Mouse (Mus musculus) lung, embryonic 15.5 days (tissue): ENCODE results near the gene Ddr2. TPM values are rescaled to one million over a fixed set of nuclear protein-coding genes. Genes with fewer than 3 reads are reported as not detected.

Experiments used
- ATAC-seq: fragments of 200-750 bp; cut with Nextera tagmentation; 2 replicates; pipeline ENCODE4 v1.8.0; 2017; ENCODE audit warnings: moderate number of reproducible peaks, borderline replicate concordance; ENCODE audit not compliant: low FRiP score, low TSS enrichment; ENCODE audit errors: extremely low read depth
- H3K27ac ChIP-seq: fragments of 300-500 bp; sonication (generic); 2 replicates; pipeline ENCODE4 v1.5.1; 2015; ENCODE audit warnings: moderate library complexity, mild to moderate bottlenecking, inconsistent platforms
- H3K27me3 ChIP-seq: fragments of 300-500 bp; sonication (generic); 2 replicates; pipeline ENCODE4 v1.6.1; 2015; ENCODE audit warnings: inconsistent platforms
- H3K36me3 ChIP-seq: fragments of 300-500 bp; sonication (generic); 2 replicates; pipeline ENCODE4 v1.6.1; 2015; ENCODE audit warnings: inconsistent platforms
- H3K4me1 ChIP-seq: fragments of 300-500 bp; sonication (generic); 2 replicates; pipeline ENCODE4 v1.6.1; 2015; ENCODE audit warnings: inconsistent platforms
- H3K4me2 ChIP-seq: fragments of 300-500 bp; sonication (generic); 2 replicates; pipeline ENCODE4 v1.6.1; 2015; ENCODE audit warnings: inconsistent platforms, mild to moderate bottlenecking, moderate library complexity
- H3K4me3 ChIP-seq: fragments of 300-500 bp; sonication (generic); 2 replicates; pipeline ENCODE4 v1.5.1; 2015; ENCODE audit warnings: mild to moderate bottlenecking, inconsistent platforms
- H3K9ac ChIP-seq: fragments of 300-500 bp; sonication (generic); 2 replicates; pipeline ENCODE4 v1.6.1; 2015; ENCODE audit warnings: inconsistent platforms
- H3K9me3 ChIP-seq: fragments of 300-500 bp; sonication (generic); 2 replicates; pipeline ENCODE4 v1.6.1; 2016; ENCODE audit warnings: inconsistent platforms
- WGBS: fragments of 180-500 bp; shearing (Covaris S2); methylation state at CpG from one replicate; pipeline ENCODE4 v1.1.7; 2015; 5-methylcytosine and 5-hydroxymethylcytosine counted together
- polyA plus RNA-seq: library from polyadenylated mRNA; unstranded; fragments of >200 nt; fragmentation: Nextera tagmentation; extraction: Ambion mirVana; gene quantifications from 2 replicates; pipeline ENCODE4 v1.2.1, GENCODE M21; 2015

The Ddr2 gene
- polyA plus RNA-seq, 1 experiment from 2014 or later: 43.9 TPM

DNA sequence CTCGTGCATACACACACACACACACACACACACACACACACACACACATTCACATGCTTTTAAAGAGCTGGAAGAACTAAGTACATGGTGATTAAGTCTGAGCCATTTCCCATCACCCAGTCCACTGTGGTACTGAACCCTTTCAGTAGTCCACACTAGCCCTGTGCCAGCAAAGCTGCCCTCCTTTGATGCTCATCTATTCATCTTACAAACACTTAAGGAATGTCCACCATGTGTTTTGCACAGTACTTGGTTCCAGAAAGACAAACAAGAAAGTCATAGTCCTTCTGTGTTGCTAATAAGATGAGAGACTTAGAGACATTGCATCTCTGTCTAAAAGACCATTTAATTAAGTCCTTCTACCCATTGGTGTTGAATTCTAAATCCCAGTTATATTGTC lies 29.7 kb downstream of the Ddr2 start:
- H3K4me3 ChIP-seq: no peak overlapping the region
- WGBS: 63% methylated on average over 1 of the region's 1 CpGs

DNA sequence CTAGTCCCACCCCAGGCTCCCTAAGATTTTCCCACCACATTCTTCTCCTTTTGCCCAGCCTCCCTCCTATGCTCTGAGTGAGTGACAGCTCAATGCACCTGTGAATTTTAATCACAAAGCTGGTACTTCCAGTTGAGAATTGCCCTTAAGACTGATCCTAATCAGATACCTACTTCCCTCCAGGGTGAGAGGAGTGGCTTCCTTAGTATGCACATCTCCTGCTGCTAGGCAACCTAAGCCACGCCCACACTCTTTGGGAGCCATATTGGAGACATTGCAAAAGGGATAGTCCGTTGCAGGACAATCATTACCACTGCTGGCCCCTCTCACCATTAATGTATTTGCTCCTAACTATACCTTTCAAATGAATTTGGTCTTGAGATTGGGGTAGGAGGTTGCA lies 31.1 kb downstream of the Ddr2 start:
- Histone ChIP-seq H3K4me1 (peaks cover 5% of the 10 kb centered on the region; the same call in 1 of the 2 replicates), H3K36me3 (no peaks in the 10 kb centered on the region), H3K9me3 (no peaks in the 10 kb centered on the region), H3K27ac (no peak overlapping the region), H3K9ac (no peak overlapping the region), H3K27me3 (no peaks in the 10 kb centered on the region), H3K4me2 (no peak overlapping the region), H3K4me3 (no peak overlapping the region)
- WGBS: 74% methylated on average over 2 of the region's 2 CpGs
- 0 out of 2 replicates have a peak, but pooled peaks have one; percentile 35 for ATAC-seq

More for the DNA sequence above, 29.7 kb downstream of the Ddr2 start:
- Histone ChIP-seq H3K9me3 (no peaks in the 10 kb centered on the region), H3K9ac (no peak overlapping the region), H3K27ac (no peak overlapping the region), H3K27me3 (no peaks in the 10 kb centered on the region), H3K36me3 (no peaks in the 10 kb centered on the region), H3K4me2 (no peak overlapping the region), H3K4me1 (peaks cover 5% of the 10 kb centered on the region; the same call in 1 of the 2 replicates)
- ATAC-seq: no peak

DNA sequence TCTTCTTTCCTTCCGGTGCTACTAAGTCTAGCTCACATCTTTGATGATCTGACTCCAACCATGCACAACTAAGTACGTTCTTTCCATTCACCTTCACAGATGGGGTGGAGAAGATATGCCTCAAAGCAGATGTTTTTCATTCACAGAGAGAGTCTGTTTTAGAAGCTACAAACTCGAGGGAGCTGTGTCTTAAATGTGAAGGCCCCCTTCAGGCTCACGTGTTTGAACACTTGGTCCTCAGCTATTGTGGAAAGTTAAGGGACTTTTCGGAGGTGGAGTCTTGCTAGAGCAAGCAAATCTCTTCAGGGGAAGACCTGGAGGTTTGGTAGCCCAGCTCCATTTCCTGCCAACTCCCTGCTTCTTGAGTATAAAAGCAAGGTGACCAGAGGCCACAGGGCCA lies 34.2 kb downstream of the Ddr2 start:
- peaks cover 5% of the 10 kb centered on the region; the same call in 1 of the 2 replicates for H3K4me1 ChIP-seq
- no peaks in the 10 kb centered on the region for H3K27me3 ChIP-seq
- H3K9me3 ChIP-seq: no peaks in the 10 kb centered on the region
- no peak for ATAC-seq
- H3K4me3 ChIP-seq: no peak overlapping the region
- no peak overlapping the region for H3K27ac ChIP-seq
- no peaks in the 10 kb centered on the region for H3K36me3 ChIP-seq
- 77% methylated on average over 5 of the region's 5 CpGs for WGBS
- H3K4me2 ChIP-seq: no peak overlapping the region
- H3K9ac ChIP-seq: no peak overlapping the region

DNA sequence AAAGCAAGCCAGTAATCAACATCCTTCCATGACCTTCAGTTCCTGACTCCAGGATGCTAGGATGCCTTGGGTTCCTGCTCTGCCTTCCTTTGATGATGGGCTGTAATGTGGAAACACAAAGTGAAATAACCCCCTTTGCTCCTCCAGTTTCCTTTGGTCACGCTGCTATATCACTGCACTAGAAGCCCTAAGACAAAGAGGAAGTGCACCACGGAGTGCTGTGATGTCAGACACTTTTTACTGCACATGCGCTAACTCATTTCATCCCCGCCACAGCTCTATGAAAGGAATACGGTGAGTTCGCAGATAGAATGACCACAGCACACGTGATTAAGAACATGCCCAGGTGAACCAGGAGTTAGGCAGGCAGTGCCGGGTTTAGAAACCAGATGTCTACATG lies 36.8 kb downstream of the Ddr2 start:
- 79% methylated on average over 8 of the region's 8 CpGs for WGBS
- ATAC-seq: no peak

DNA sequence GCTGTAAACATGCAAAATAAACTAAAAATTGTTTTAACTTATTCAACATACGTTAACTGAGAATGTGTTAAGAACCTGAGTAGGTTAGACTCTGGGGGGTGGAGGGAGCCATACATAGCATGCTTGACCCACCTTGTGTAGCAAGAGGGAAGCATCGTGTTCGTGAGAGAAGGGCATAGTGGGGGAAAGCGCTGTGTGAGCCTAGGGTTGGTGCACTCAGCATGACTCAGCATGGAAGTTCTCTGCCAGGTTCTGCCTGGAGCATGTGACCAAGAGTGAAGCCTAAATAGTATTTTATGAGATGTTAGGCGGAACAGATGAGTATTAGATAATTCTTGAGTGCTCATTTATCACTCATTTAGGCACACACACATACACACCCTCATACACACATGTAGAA lies 41.4 kb downstream of the Ddr2 start:
- ATAC-seq: no peak
- Histone ChIP-seq H3K4me2 (no peak overlapping the region), H3K27me3 (no peaks in the 10 kb centered on the region), H3K4me3 (no peak overlapping the region), H3K9me3 (no peaks in the 10 kb centered on the region), H3K36me3 (no peaks in the 10 kb centered on the region), H3K9ac (no peak overlapping the region), H3K27ac (no peak overlapping the region), H3K4me1 (peaks cover 20% of the 10 kb centered on the region)
- WGBS: 80% methylated on average over 5 of the region's 5 CpGs

More for the DNA sequence above, 36.8 kb downstream of the Ddr2 start:
- H3K27me3 ChIP-seq: no peaks in the 10 kb centered on the region
- H3K36me3 ChIP-seq: no peaks in the 10 kb centered on the region
- H3K9me3 ChIP-seq: no peaks in the 10 kb centered on the region
- H3K4me3 ChIP-seq: no peak overlapping the region
- no peak overlapping the region for H3K9ac ChIP-seq
- no peak overlapping the region for H3K27ac ChIP-seq
- no peak overlapping the region for H3K4me2 ChIP-seq
- no peaks in the 10 kb centered on the region for H3K4me1 ChIP-seq

DNA sequence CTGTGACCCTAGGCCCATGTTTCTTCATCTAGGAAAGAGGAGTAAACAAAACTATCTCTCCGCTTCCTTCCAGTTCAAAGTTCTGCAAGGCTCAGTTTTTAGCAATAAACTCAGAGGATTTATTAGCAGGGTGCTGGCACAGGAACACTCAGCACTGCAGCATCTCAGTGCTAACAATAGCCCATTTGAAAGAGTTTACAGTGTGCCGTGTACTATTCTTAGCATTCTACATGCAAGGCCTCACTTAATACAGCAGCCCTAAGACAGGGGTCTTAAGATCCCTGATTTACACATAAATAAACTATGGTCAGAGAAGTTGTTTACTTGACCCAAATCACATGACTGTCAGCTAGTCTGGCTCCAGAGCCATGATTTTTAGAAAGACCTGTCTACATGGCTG lies 44.6 kb downstream of the Ddr2 start:
- H3K4me2 ChIP-seq: no peak overlapping the region
- peak; percentile 53; the same call in 1 of the 2 replicates for ATAC-seq
- no peak overlapping the region for H3K4me3 ChIP-seq
- H3K9me3 ChIP-seq: no peaks in the 10 kb centered on the region
- H3K9ac ChIP-seq: no peak overlapping the region
- 31% methylated on average over 2 of the region's 2 CpGs for WGBS
- no peaks in the 10 kb centered on the region for H3K27me3 ChIP-seq
- H3K4me1 ChIP-seq: peaks cover 26% of the 10 kb centered on the region
- H3K36me3 ChIP-seq: no peaks in the 10 kb centered on the region
- H3K27ac ChIP-seq: no peak overlapping the region

DNA sequence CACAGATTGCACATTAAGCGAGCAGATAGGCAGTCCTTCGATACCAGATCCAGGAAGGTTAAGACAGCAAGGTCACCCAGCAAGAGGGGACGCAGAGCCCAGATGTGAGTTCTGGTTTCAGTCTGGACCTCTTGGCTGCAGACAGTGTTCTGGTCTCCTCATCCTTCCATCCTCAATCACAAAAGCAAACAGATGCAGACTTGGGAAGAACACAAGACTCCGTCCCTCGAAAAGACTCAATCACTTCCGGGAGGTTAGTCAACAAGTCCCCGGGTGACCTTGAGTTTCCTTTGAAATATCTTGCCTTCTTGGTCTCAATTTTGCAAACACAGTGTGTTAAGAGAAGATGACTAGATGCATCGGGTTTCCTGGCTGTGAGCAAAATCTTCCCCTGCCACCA lies 45.6 kb downstream of the Ddr2 start:
- Histone ChIP-seq H3K36me3 (no peaks in the 10 kb centered on the region), H3K9me3 (no peaks in the 10 kb centered on the region), H3K4me1 (peaks cover 26% of the 10 kb centered on the region), H3K9ac (no peak overlapping the region), H3K27me3 (no peaks in the 10 kb centered on the region), H3K27ac (no peak overlapping the region), H3K4me2 (no peak overlapping the region), H3K4me3 (no peak overlapping the region)
- no peak for ATAC-seq
- WGBS: 59% methylated on average over 8 of the region's 8 CpGs

DNA sequence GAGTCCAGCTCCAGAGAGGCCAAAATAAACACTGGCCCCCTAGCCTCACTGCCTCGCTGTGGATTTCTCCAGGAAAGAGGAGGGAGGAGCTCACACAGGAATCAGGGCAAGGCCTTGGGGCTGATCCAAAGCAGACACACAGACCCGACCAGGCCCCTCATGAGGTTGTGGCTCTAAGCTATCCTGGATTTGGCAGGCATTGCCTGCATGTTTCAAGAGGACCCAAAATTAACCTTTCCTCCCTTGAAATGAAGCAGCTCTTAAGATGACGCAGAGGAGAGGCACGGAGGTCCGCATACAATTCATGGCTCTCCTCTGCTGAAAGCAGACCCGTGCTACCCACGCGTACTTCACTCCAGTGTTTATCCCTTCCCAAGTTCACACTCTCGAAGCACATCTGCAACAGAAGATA lies 46.5 kb downstream of the Ddr2 start:
- Histone ChIP-seq H3K4me3 (no peak overlapping the region), H3K36me3 (no peaks in the 10 kb centered on the region), H3K9ac (no peak overlapping the region), H3K9me3 (no peaks in the 10 kb centered on the region), H3K4me2 (peak overlapping the region; percentile 11; the same call in 1 of the 2 replicates), H3K27me3 (no peaks in the 10 kb centered on the region), H3K27ac (0 out of 2 replicates have a peak overlapping the region, but pooled peaks have one; percentile 48), H3K4me1 (peaks cover 26% of the 10 kb centered on the region)
- 18% methylated on average over 9 of the region's 9 CpGs for WGBS
- peak; percentile 72; the same call in 1 of the 2 replicates for ATAC-seq

DNA sequence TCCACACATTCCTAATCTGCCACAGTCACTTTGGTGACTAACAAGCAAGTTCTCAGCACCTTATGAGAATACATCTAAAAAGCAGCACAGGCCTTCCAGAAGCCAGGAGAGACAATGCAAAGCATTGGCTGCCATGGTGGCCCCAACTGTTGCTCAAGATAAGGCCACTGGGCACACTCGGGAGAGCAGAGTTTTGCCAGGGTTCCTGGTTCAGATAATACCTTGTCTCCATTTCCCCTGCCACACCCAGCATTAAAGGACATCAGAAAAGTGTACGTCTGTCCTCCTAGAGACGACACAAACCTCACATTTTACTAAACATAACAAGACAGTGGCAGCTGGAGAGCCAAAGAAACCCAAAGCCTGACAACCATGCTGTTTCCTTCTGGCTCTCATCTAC lies 50.3 kb downstream of the Ddr2 start:
- ATAC-seq: no peak
- Histone ChIP-seq H3K4me3 (no peak overlapping the region), H3K9me3 (no peaks in the 10 kb centered on the region), H3K27me3 (no peaks in the 10 kb centered on the region), H3K9ac (no peak overlapping the region), H3K4me1 (peaks cover 26% of the 10 kb centered on the region), H3K36me3 (no peaks in the 10 kb centered on the region), H3K4me2 (no peak overlapping the region), H3K27ac (no peak overlapping the region)
- 59% methylated on average over 3 of the region's 3 CpGs for WGBS

DNA sequence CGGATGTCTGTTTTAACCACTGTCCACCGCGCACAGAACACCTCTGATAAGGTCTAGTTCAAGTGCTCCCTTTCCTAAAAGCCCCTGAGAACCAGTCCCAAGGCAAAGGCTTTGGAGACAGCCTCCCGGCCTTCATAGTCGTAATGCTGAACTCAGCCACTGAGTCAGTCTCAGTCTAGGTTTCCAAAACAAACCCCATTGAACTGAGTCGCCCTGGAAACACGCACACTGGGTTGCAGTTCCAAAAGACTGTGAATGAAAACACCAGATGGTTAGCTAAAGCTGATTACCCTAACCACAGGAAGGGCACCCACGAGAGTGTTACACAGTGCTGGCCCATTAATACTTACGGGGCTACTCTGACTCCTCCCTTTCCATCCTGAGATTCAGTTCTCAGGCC lies 51.2 kb downstream of the Ddr2 start:
- H3K27me3 ChIP-seq: no peaks in the 10 kb centered on the region
- no peak overlapping the region for H3K27ac ChIP-seq
- no peak overlapping the region for H3K4me2 ChIP-seq
- no peak for ATAC-seq
- no peak overlapping the region for H3K4me3 ChIP-seq
- 91% methylated on average over 9 of the region's 9 CpGs for WGBS
- no peaks in the 10 kb centered on the region for H3K9me3 ChIP-seq
- H3K9ac ChIP-seq: no peak overlapping the region
- H3K36me3 ChIP-seq: no peaks in the 10 kb centered on the region
- H3K4me1 ChIP-seq: peaks cover 17% of the 10 kb centered on the region

DNA sequence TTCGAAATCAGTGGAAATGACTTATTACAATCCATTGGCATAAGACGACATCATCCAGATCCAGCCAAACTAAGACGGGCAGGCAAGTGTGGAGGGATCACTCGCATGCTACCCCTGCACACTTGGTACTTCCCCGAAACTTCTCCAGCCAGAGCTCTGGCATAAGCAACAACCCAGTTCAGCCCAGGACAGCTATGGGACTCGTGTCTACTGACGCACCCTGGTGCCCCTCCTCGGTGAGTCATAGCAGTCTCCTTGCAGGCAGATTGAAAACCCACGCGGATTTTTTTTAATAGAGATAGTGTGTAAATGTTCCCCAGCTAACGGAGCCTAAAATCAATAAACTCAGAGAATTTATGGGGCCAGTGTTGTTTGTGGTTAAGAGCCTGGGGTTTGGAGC lies 52.5 kb downstream of the Ddr2 start:
- 65% methylated on average over 11 of the region's 11 CpGs for WGBS
- Histone ChIP-seq H3K27me3 (no peaks in the 10 kb centered on the region), H3K36me3 (no peaks in the 10 kb centered on the region), H3K4me3 (no peak overlapping the region), H3K9me3 (no peaks in the 10 kb centered on the region), H3K9ac (no peak overlapping the region), H3K4me1 (0 out of 2 replicates have a peak, but pooled peaks cover 8% of the 10 kb centered on the region), H3K27ac (no peak overlapping the region), H3K4me2 (no peak overlapping the region)
- no peak for ATAC-seq

DNA sequence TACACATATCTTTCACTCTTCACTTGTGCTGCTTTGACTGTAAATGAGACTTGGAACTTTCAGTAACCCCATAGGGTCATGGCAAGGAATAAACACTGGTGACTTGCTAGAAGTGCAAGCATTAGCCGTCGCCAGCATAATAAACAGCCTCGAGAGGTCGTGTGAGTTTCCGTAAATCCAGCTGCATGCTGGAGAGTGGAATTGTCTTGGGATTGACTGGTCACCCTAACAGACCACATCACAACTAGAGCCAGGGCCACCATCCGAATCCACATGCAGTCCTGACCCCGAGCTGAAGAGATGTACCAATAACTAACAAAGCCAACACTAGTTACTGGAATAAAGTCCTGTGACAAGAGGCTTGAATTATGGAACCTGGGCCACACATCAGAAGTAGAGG lies 53.0 kb downstream of the Ddr2 start:
- ATAC-seq: no peak
- whole genome bisulfite sequencing: 46% methylated on average over 7 of the region's 7 CpGs

DNA sequence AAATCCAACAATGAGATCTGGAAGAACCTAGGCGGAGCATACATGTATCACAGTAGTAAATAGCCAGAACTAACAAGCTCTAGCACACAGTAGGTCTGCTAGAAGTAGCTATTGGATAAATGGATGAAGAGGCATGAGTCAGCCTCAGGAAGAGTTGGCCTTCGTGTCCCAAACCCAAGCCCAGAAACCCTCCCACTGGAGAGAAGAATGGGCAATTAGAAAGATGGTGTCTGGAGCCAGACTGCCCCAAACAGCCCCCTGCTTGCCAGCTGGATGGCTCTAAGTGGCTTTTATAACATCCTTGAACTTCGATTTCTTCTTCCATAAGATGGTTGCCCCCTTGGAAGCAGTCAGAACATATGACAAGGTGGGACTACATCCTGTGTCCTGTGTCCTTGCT lies 53.6 kb downstream of the Ddr2 start:
- no peak for ATAC-seq

More for the DNA sequence above, 53.0 kb downstream of the Ddr2 start:
- Histone ChIP-seq H3K4me2 (no peak overlapping the region), H3K9me3 (no peaks in the 10 kb centered on the region), H3K9ac (no peak overlapping the region), H3K4me3 (no peak overlapping the region), H3K4me1 (0 out of 2 replicates have a peak, but pooled peaks cover 8% of the 10 kb centered on the region), H3K27me3 (no peaks in the 10 kb centered on the region), H3K27ac (no peak overlapping the region), H3K36me3 (no peaks in the 10 kb centered on the region)

More for the DNA sequence above, 53.6 kb downstream of the Ddr2 start:
- Histone ChIP-seq H3K9me3 (no peaks in the 10 kb centered on the region), H3K4me2 (no peak overlapping the region), H3K4me3 (no peak overlapping the region), H3K4me1 (0 out of 2 replicates have a peak, but pooled peaks cover 8% of the 10 kb centered on the region), H3K9ac (no peak overlapping the region), H3K27me3 (no peaks in the 10 kb centered on the region), H3K36me3 (no peaks in the 10 kb centered on the region), H3K27ac (no peak overlapping the region)
- 76% methylated on average over 3 of the region's 3 CpGs for WGBS
